Mouse (Mus musculus): ENCODE results near the gene Prr15l. TPM values are rescaled to one million over a fixed set of nuclear protein-coding genes. Genes with fewer than 3 reads are reported as not detected.

Gene Prr15l
- polyA plus RNA-seq (2015; fragmentation: Nextera tagmentation; extraction: Ambion mirVana), result 0.19 and 0.27 TPM in 2 replicates

DNA sequence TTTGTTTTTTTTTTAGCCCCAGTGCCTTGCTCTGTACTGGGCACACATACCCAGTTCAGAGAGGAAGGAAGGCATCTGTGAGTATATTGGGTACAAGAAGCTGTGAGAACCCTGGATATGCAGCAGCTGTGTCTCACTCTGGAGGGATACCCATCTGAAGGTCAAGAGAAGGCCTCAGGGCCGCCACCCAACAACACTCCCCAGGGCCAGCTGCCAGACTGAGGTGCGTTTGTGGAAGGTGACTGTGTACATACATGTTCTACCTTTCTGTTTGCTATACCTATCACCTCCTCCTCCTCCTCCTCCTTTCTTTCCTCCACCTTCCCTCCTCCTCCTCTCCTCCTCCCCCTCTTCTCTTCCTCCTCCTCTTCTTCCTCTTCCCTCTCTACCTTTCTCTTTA, at the start of gene Prr15l:
Gene Prr15l, plus strand, starts transcription at position 17 of the 400 bp plus-strand sequence.
- no peak within 1 kb of the TSS for H3K4me2 ChIP-seq (ENCODE audit: low read length)
- no peak within 1 kb of the TSS for H3K4me3 ChIP-seq (replicated peaks; ENCODE audit: low read length)
- H3K27me3 ChIP-seq (replicated peaks; ENCODE audit: control insufficient read depth, insufficient read depth, low read length), result peaks cover 11% of the 10 kb centered on the region
- H3K27ac ChIP-seq (ENCODE audit: low read length), result no peak within 1 kb of the TSS
- no peak within 1 kb of the TSS for H3K9ac ChIP-seq (replicated peaks; ENCODE audit: low read depth, low read length)
- H3K36me3 ChIP-seq (ENCODE audit: control insufficient read depth, insufficient read depth), result no peaks in the 10 kb centered on the region
- H3K4me1 ChIP-seq (replicated peaks; ENCODE audit: control insufficient read depth, insufficient read depth, low read length), result no peaks in the 10 kb centered on the region
- H3K9me3 ChIP-seq (ENCODE audit: control insufficient read depth, low read length), result no peaks in the 10 kb centered on the region
- ATAC-seq, result no peak
- 83% methylated on average over 2 of the region's 2 CpGs for WGBS

DNA sequence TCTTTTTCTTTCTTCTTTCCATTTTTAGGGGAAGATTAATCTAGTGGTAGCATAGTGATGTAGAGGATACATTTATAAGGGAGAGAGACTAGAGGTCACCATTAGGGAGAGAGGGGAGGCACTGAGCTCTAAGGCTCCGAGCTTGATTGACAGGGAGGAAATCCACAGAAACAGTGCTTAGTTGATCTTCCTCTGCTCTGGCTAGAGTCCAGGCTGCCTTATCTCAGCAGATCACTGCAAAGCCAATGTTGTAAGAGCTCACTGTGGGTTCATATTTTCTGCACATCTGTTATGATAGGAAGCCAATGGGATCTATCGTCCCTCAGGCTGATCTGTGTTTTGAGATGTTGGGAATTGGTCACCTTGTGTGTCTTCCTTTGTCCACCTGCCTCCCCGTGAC, 49.2 kb upstream of the Prr15l start:
- no peak for ATAC-seq
- Histone ChIP-seq H3K9me3 (ENCODE audit: control insufficient read depth, low read length) (no peaks in the 10 kb centered on the region), H3K4me2 (ENCODE audit: low read length) (no peak overlapping the region), H3K4me1 (replicated peaks; ENCODE audit: control insufficient read depth, insufficient read depth, low read length) (peaks cover 48% of the 10 kb centered on the region), H3K9ac (replicated peaks; ENCODE audit: low read depth, low read length) (no peak overlapping the region), H3K36me3 (ENCODE audit: control insufficient read depth, insufficient read depth) (no peaks in the 10 kb centered on the region), H3K4me3 (replicated peaks; ENCODE audit: low read length) (no peak overlapping the region), H3K27ac (ENCODE audit: low read length) (0 out of 2 replicates have a peak overlapping the region, but pooled peaks have one; percentile 27), H3K27me3 (replicated peaks; ENCODE audit: control insufficient read depth, insufficient read depth, low read length) (no peaks in the 10 kb centered on the region)
- 29% methylated on average over 3 of the region's 3 CpGs for WGBS

GRCm38 (mm10) chr11:96879359-96879758, 48.5 kb upstream of the Prr15l start:
- no peaks in the 10 kb centered on the region for H3K27me3 ChIP-seq (replicated peaks; ENCODE audit: control insufficient read depth, insufficient read depth, low read length)
- 7% methylated on average over 7 of the region's 7 CpGs for WGBS
- H3K4me3 ChIP-seq (replicated peaks; ENCODE audit: low read length), result no peak overlapping the region
- no peaks in the 10 kb centered on the region for H3K9me3 ChIP-seq (ENCODE audit: control insufficient read depth, low read length)
- H3K9ac ChIP-seq (replicated peaks; ENCODE audit: low read depth, low read length), result no peak overlapping the region
- H3K4me1 ChIP-seq (replicated peaks; ENCODE audit: control insufficient read depth, insufficient read depth, low read length), result peaks cover 42% of the 10 kb centered on the region
- no peaks in the 10 kb centered on the region for H3K36me3 ChIP-seq (ENCODE audit: control insufficient read depth, insufficient read depth)
- peak overlapping the region; percentile 24; the same call in 1 of the 2 replicates for H3K27ac ChIP-seq (ENCODE audit: low read length)
- no peak for ATAC-seq
- no peak overlapping the region for H3K4me2 ChIP-seq (ENCODE audit: low read length)

DNA sequence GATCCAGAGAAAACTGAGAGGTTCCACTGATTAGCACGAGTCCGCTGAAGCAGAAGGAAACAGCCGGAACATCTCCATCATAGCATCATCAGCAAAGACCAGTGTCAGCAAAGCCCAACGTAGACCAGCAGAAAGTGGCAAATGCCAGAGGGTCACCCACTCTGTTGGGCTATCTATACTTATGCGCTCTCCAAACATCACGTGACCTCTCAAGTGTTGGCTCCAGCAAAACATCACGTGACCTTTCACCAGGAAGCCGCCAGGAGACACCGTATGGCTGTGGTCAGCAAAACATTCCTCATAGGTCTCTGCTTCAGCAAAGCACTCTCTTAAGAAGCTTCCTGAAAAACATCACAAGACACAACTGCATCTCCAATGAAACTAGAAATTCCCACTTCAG, 47.6 kb upstream of the Prr15l start:
- Histone ChIP-seq H3K4me2 (ENCODE audit: low read length) (no peak overlapping the region), H3K27ac (ENCODE audit: low read length) (no peak overlapping the region), H3K4me1 (replicated peaks; ENCODE audit: control insufficient read depth, insufficient read depth, low read length) (peaks cover 37% of the 10 kb centered on the region), H3K27me3 (replicated peaks; ENCODE audit: control insufficient read depth, insufficient read depth, low read length) (no peaks in the 10 kb centered on the region), H3K9ac (replicated peaks; ENCODE audit: low read depth, low read length) (no peak overlapping the region), H3K4me3 (replicated peaks; ENCODE audit: low read length) (no peak overlapping the region), H3K36me3 (ENCODE audit: control insufficient read depth, insufficient read depth) (no peaks in the 10 kb centered on the region), H3K9me3 (ENCODE audit: control insufficient read depth, low read length) (no peaks in the 10 kb centered on the region)
- WGBS, result 94% methylated on average over 9 of the region's 9 CpGs
- no peak for ATAC-seq

- peak overlapping the region; percentile 41 for H3K9ac ChIP-seq (replicated peaks; ENCODE audit: low read depth, low read length)
- 2% methylated on average over 5 of the region's 5 CpGs for WGBS
- H3K27me3 ChIP-seq (replicated peaks; ENCODE audit: control insufficient read depth, insufficient read depth, low read length), result no peaks in the 10 kb centered on the region
- 0 out of 2 replicates have a peak overlapping the region, but pooled peaks have one; percentile 9 for H3K4me2 ChIP-seq (ENCODE audit: low read length)
- peak overlapping the region; percentile 95 for H3K27ac ChIP-seq (ENCODE audit: low read length)
- no peak overlapping the region for H3K4me3 ChIP-seq (replicated peaks; ENCODE audit: low read length)
- H3K36me3 ChIP-seq (ENCODE audit: control insufficient read depth, insufficient read depth), result no peaks in the 10 kb centered on the region
- ATAC-seq, result peak; percentile 95
- peaks cover 26% of the 10 kb centered on the region for H3K4me1 ChIP-seq (replicated peaks; ENCODE audit: control insufficient read depth, insufficient read depth, low read length)
- H3K9me3 ChIP-seq (ENCODE audit: control insufficient read depth, low read length), result no peaks in the 10 kb centered on the region
These were observed 42.0 kb upstream of the Prr15l start for GRCm38 (mm10) chr11:96885901-96886340.

- H3K27ac ChIP-seq (ENCODE audit: low read length), result peak overlapping the region; percentile 95
- no peak overlapping the region for H3K4me3 ChIP-seq (replicated peaks; ENCODE audit: low read length)
- no peak overlapping the region for H3K9ac ChIP-seq (replicated peaks; ENCODE audit: low read depth, low read length)
- H3K27me3 ChIP-seq (replicated peaks; ENCODE audit: control insufficient read depth, insufficient read depth, low read length), result no peaks in the 10 kb centered on the region
- H3K4me1 ChIP-seq (replicated peaks; ENCODE audit: control insufficient read depth, insufficient read depth, low read length), result peaks cover 26% of the 10 kb centered on the region
- no peak for ATAC-seq
- H3K9me3 ChIP-seq (ENCODE audit: control insufficient read depth, low read length), result no peaks in the 10 kb centered on the region
- no peaks in the 10 kb centered on the region for H3K36me3 ChIP-seq (ENCODE audit: control insufficient read depth, insufficient read depth)
- WGBS, result 65% methylated on average over 8 of the region's 8 CpGs
- no peak overlapping the region for H3K4me2 ChIP-seq (ENCODE audit: low read length)
These were observed 40.9 kb upstream of the Prr15l start for GRCm38 (mm10) chr11:96886942-96887546.

DNA sequence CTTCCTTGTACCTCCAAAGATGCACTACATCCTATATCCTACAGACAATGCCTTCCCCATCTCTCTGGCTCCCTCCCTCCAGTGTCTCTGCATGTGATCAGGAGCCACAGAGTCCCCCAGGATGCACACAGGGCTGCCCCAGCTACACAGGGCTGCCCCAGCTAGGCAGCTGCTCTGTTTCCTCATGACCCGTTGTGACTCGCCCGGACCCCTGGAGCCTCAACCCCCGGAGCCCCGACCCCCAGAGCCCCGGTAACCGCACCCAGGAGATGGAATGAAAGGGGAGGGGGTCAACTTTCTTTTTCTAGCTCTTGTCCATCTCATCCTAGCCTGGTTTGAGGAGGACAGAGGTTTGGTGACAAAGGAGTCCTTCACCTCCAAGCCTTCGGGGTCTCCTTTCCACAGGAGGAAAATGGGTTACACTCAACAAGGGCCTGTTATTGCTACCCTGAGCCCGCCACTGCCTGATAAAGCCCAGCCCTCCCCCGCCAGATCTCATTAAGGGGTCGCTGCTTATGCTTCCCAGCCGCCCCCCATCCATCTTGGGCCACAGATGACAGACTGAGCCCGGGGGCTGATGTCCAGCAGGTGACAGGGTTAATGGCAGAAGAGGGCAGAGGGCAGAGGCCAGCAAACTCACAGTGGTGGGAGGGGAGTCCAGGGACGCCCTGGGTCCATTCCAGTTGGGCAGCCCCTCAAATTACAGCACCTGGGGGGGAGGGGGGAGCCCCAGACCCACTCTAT, 35.9 kb upstream of the Prr15l start:
- no peak for ATAC-seq
- Histone ChIP-seq H3K4me3 (replicated peaks; ENCODE audit: low read length) (no peak overlapping the region), H3K36me3 (ENCODE audit: control insufficient read depth, insufficient read depth) (no peaks in the 10 kb centered on the region), H3K4me2 (ENCODE audit: low read length) (no peak overlapping the region), H3K27ac (ENCODE audit: low read length) (no peak overlapping the region), H3K27me3 (replicated peaks; ENCODE audit: control insufficient read depth, insufficient read depth, low read length) (no peaks in the 10 kb centered on the region), H3K4me1 (replicated peaks; ENCODE audit: control insufficient read depth, insufficient read depth, low read length) (peaks cover 16% of the 10 kb centered on the region), H3K9ac (replicated peaks; ENCODE audit: low read depth, low read length) (no peak overlapping the region), H3K9me3 (ENCODE audit: control insufficient read depth, low read length) (no peaks in the 10 kb centered on the region)
- WGBS, result 71% methylated on average over 14 of the region's 14 CpGs

GRCm38 (mm10) chr11:96893203-96893842, 34.6 kb upstream of the Prr15l start:
- ATAC-seq, result peak; percentile 82
- Histone ChIP-seq H3K9ac (replicated peaks; ENCODE audit: low read depth, low read length) (no peak overlapping the region), H3K27me3 (replicated peaks; ENCODE audit: control insufficient read depth, insufficient read depth, low read length) (no peaks in the 10 kb centered on the region), H3K4me3 (replicated peaks; ENCODE audit: low read length) (no peak overlapping the region), H3K36me3 (ENCODE audit: control insufficient read depth, insufficient read depth) (no peaks in the 10 kb centered on the region), H3K4me1 (replicated peaks; ENCODE audit: control insufficient read depth, insufficient read depth, low read length) (peaks cover 19% of the 10 kb centered on the region), H3K27ac (ENCODE audit: low read length) (peak overlapping the region; percentile 31; the same call in 1 of the 2 replicates), H3K4me2 (ENCODE audit: low read length) (no peak overlapping the region), H3K9me3 (ENCODE audit: control insufficient read depth, low read length) (no peaks in the 10 kb centered on the region)
- WGBS, result 25% methylated on average over 11 of the region's 11 CpGs

- 94% methylated on average over 4 of the region's 4 CpGs for WGBS
- H3K4me3 ChIP-seq (replicated peaks; ENCODE audit: low read length), result no peak overlapping the region
- H3K9me3 ChIP-seq (ENCODE audit: control insufficient read depth, low read length), result no peaks in the 10 kb centered on the region
- H3K9ac ChIP-seq (replicated peaks; ENCODE audit: low read depth, low read length), result no peak overlapping the region
- H3K27me3 ChIP-seq (replicated peaks; ENCODE audit: control insufficient read depth, insufficient read depth, low read length), result no peaks in the 10 kb centered on the region
- no peaks in the 10 kb centered on the region for H3K36me3 ChIP-seq (ENCODE audit: control insufficient read depth, insufficient read depth)
- H3K27ac ChIP-seq (ENCODE audit: low read length), result no peak overlapping the region
- H3K4me1 ChIP-seq (replicated peaks; ENCODE audit: control insufficient read depth, insufficient read depth, low read length), result peaks cover 33% of the 10 kb centered on the region
- H3K4me2 ChIP-seq (ENCODE audit: low read length), result no peak overlapping the region
- no peak for ATAC-seq
These were observed 32.0 kb upstream of the Prr15l start for GRCm38 (mm10) chr11:96895886-96896285.
